Mouse (Mus musculus): ENCODE measurements around the gene Ilk.

DNA sequence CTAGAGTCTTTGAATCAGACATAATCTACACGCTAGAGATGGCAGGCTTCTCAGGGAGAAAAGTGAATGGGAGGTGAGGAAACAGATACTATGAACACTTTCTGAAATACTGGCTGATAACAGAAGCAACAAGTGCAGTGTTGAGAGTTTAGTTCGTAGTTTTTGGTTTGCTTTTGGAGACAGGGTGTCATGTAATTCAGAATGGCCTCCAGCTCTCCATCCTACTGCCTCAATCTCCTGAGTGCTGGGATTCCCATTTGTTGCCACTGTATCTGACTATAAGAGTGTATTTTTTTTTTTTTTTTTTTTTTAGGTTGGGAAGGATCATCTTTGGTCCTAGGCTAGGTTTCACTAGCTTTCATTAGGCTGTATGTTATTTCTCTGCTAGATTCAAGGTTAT is 1.9 kb downstream of the Ilk start:
- no peak for TF ChIP-seq CTCF (IDR thresholded peaks at IDR 0.05 in 2 of 3, conservative IDR thresholded peaks at IDR 0.05 in 1 of 3; ENCODE audit: control insufficient read depth in 1 of 3, insufficient read depth in 1 of 3, low read depth in 2 of 3, low read length in 3 of 3, poor library complexity in 1 of 3, severe bottlenecking in 1 of 3)
- no peak for TF ChIP-seq POLR2AphosphoS2 (IDR thresholded peaks at IDR 0.05; ENCODE audit: low read length)
- TF ChIP-seq ZKSCAN1 (IDR thresholded peaks at IDR 0.05; ENCODE audit: low read depth, low read length): no peak
- TF ChIP-seq MAX (IDR thresholded peaks at IDR 0.05; ENCODE audit: low read length): no peak
- no peak for TF ChIP-seq ELF1 (IDR thresholded peaks at IDR 0.05; ENCODE audit: low read depth, low read length)
- TF ChIP-seq ZC3H11A (IDR thresholded peaks at IDR 0.05; ENCODE audit: low read depth, low read length): no peak
- TF ChIP-seq CHD2 (IDR thresholded peaks at IDR 0.05; ENCODE audit: low read length): no peak
- no peak for TF ChIP-seq TAL1 (IDR thresholded peaks at IDR 0.05; ENCODE audit: low read length)
- no peak for TF ChIP-seq NELFE (IDR thresholded peaks at IDR 0.05; ENCODE audit: low read depth, low read length)
- TF ChIP-seq GABPA (IDR thresholded peaks at IDR 0.05; ENCODE audit: low read depth, low read length): no peak
- no peak for TF ChIP-seq ETS1 (IDR thresholded peaks at IDR 0.05; ENCODE audit: low read depth, low read length)
- no peak; a peak in 1 of 4 replicates for TF ChIP-seq POLR2A (IDR thresholded peaks at IDR 0.05; ENCODE audit: control insufficient read depth in 1 of 2, insufficient read depth in 1 of 2, low read depth in 1 of 2, low read length in 2 of 2, poor library complexity in 1 of 2)
- TF ChIP-seq MAFK (IDR thresholded peaks at IDR 0.05; ENCODE audit: borderline replicate concordance, low read depth, low read length): no peak
- no peak for TF ChIP-seq USF1 (IDR thresholded peaks at IDR 0.05; ENCODE audit: low read depth, low read length)

All from MEL (cell line).